Mouse (Mus musculus) retina, embryonic 14.5 days (tissue): ENCODE results near the gene Mllt3.

Experiments
- DNase-seq: peaks from one replicate; pipeline ENCODE4 v3.0.0-alpha.2; 2015; ENCODE audit warnings: low spot score

Gene Mllt3

GRCm38 (mm10) chr4:87953268-87953667 is 79.9 kb downstream of the Mllt3 start:
- no peak for DNase-seq

DNA sequence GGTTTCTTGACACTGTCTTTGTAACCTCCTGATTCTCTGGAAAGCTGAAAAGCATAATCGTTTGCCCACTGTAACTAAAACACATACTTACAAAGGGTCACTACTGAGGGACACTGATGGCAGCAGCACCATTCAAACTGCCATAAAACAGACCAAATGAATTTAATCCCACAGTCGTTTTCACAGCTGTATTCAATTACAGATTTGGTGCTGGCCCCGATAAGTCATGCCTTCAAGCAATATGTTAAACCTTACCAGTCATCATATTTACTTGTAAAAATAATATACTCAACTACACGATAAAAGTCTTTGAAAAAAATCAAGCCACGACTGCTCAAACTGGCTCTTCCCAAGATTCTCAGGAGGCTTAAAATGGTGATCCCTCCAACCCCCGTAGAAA is 83.7 kb downstream of the Mllt3 start:
- no peak for DNase-seq

DNA sequence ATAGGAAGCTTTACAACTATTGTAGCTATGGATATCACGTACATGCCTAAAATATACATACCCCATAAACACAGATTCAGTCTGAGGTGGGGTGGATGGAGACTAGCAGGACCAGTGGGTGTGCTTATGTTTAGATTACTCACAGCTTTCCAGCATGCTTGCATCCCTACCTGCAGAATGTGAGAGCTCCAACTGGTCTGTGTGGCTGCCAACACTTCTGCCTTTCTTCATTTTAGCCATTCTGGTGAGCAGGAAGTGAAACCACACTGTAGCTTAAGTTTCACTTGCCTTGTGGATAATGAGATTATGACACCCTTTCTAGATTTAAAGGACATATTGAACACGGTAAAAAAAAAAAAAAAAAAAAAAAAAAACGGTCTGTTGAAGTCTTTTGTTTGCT is 88.8 kb downstream of the Mllt3 start:
- no peak for DNase-seq

- DNase-seq, result no peak
Measured at GRCm38 (mm10) chr4:87942921-87943403, 90.2 kb downstream of the Mllt3 start.

DNA sequence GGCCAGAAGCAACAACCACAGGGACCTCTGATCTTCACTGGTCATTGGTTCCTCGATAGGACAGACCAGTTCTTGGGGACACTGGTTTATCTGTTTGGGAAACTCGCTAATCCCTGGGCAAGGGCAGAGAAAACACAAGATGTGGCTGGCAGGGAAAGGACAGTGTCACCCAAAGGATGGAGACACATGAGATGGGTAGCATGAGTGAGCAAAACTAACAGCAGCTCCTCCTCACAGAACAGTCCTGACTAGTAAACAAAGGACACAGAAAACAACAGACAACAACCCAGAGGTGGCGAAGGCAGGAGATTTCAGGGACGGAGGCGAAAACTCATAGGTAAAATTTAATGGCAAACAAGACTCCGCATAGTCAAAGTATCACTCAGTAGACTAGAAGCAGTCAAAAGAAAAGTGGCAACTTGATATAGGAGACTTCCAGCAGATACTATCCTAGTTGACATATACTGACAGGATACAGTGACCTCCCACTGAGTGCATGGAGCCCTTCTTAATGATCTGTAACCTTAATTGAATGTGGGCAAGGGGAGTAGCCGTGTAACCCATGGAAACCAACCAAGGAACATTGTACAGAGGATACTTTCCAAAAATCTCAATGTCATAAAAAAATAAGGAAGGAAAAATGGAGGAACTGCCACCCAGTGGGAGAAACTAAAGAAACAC is 93.5 kb downstream of the Mllt3 start:
- DNase-seq, result no peak

GRCm38 (mm10) chr4:87936326-87936725 is 96.8 kb downstream of the Mllt3 start:
- no peak for DNase-seq

- no peak for DNase-seq
Measured at GRCm38 (mm10) chr4:87933701-87934337, 99.3 kb downstream of the Mllt3 start.

DNA sequence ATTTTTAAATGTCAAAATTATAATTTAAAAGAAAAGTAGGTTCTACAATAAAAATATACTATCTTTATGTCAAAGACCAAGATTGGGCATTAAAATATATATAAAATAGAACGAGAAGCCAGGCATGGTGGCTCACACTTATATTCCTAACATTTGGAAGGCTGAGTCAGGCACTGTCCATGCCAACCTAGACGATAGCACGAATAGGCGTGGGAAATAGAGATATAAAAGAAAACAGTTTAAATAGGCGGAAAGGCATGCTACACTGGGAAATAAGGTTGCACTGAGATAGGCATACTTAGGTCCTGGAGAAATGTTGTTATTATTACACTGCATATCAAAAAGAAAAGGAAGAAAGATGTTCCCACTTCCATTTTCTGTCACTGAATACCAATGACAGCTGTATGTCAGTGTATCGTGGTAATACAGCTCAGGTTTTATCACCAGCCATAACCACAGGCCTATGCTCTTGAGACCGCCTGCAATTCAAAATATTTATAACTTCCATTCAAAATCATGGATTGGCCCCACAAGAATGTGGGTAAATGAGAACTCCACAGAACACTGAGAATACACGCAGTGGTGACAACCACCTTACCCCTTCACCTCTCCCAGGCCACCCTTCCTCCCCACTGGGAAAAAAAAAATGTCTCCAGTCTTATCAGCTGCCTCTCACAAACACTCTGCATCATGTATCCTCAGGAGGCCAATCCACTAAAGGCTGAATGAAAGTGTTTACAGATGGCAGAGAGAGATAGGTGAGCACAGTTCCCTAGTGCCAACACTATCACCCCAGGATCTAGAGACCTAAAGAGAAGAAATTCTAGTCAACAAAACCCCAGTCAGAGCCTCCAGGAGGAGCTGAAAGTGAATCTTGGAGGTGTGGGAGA is 102.6 kb downstream of the Mllt3 start:
- DNase-seq, result no peak

DNA sequence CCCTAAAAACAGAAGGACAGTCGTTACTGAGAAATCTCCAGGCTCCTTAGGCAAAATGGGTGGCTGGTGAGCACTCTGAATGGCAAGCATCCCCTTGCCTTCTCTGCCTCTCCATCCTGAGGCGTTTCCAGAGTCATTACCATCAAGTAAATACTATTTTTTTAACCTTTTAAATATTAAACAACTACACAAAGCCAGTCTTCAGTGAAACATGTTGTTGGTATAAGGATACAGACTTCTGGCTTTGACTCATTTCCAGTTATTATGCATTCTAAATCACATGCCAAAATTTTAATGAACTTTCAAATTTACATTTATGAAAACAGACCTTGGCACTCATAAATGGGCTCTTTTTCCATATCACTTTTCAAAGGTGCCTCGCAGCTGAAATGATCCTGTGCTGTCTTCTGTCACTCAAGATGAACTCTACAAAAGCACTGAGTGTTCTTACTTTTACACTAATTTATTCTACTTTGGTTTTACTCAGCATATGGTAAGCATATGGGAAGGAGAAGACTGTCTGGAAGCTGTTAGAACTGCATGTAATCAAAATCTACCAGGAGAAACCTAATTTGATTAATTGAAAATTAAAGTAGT is 104.5 kb downstream of the Mllt3 start:
- no peak for DNase-seq

GRCm38 (mm10) chr4:87927354-87927753 is 105.8 kb downstream of the Mllt3 start:
- no peak for DNase-seq

DNA sequence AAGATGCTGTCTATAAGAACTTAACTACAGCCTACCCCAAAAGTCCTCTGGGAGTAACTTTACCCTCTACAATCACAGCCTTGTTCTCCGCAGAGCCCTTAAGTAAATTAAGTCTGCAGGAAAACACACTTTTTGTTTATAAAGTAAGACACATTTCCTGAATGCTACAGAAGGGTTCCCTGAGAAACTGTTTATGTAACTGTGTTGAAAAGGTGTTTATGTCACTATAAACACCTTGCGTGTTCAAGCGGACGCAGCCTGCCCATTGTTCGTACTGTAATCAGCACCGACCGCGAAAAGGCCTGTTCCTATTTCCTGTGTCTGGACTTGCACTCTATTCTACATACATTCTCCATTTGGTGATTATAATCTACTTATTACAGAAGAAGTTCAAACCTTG is 112.5 kb downstream of the Mllt3 start:
- no peak for DNase-seq

DNA sequence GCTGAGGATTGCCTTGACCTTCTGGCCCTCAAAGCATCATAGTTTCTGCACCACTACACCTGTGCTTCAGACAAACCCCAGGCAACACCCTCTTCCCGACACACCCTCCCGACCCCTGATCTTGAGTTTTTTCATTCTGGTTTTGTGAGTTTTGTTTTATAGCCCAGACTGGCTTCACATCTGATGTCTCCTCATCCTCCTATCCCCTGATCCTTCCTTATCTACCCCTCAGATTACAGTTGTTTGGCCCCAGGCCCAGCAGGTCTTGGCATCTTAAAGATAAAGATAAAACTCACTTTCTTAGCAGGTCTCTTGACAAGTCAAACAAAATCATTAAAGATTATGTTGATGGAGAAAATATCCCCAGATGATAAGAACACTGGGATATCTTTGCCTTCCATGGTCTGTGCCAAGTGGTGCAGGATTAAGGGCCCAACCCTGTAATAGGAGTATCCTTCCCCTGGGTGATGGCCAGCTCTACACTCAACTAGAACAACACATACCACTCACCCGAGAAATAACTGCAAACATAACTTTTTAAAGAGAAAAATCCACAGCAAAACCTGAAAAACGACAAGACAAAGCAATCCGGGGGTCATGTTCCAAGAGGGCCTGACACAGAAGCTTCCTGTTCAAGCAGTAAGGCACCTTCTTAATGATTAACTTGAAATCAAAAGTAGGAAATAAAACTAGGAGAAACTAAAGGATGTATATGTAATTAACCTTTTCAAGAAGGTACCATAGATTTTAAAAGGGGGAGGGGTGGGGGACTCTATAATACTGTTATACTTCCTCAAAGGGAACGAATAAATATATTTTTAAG is 121.8 kb downstream of the Mllt3 start:
- no peak for DNase-seq

GRCm38 (mm10) chr4:87905149-87905771 is 127.9 kb downstream of the Mllt3 start:
- DNase-seq, result no peak

DNA sequence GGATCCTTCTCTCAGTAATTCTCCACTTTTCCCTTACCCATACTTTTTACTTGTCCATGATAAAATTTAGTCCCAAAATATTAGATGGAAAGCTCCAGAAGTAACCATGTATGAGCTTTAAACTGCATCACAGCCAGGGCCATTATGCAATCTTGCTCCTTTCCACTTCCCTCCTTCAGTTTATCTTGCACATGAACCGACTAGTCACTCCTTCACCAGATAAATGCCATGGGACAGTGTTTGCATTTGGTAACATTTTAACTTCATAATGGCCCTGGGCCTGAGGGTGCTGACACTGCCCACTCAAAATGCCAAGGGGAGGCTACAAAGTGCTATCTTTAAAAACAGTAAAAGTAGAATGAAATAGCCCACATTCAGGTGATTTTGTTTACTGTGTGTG is 128.4 kb downstream of the Mllt3 start:
- no peak for DNase-seq

DNA sequence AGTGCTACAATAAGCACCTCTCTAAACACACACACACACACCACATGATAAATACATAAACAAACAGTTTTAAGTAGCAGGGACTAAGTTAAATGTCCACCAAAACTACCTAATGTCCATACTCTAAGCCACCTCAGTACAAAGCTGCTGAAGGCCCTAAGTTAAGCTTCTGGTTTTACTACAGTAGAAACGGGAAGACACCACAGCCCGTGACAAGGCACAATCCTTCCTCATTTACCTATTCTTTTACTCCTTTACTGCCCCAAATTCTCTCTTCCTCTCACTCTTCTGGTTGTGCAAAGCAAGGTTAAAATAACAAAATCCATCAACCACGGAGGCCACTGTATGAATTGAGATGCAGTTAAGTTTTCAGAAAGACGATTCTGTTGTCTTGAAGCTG is 130.6 kb downstream of the Mllt3 start:
- DNase-seq, result no peak

DNA sequence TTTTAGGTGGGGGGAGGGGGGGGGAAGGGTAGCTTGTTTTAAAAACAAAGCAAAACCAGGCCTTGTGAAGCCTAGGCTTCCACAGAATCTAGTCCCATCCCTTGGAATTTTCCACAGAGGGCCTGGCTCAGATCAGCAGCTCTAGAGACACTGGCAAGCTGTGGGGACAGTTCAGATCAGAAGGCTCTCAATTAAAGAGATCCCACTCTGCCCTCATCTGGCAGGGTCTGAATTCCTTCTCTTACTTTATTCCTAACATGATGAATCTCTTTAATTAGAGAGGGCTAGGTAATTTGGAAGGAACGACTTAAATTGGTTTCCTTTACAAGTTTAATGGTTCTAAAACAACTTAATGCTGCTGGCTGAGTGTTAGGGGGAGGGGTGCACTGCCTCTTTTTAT is 132.0 kb downstream of the Mllt3 start:
- DNase-seq, result peak; percentile 21

DNA sequence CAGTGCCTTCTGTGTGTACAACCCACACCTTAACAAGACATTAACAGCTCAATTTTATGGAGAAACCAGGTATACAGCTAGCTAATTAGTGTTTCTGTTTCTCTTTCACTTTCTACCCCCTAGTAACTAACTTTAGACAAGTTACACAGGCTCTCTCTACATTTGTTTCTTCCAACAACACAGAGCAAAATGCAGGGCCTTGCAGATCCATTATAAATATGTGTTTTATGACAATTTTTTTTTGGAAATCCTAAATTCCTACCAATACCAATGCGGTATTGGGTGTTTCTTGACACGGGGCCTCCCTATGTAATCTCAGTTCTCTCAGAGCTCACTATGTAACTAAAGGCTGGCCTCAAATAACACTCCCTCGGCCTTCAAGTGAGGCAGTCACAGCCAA is 139.7 kb downstream of the Mllt3 start:
- no peak for DNase-seq

DNA sequence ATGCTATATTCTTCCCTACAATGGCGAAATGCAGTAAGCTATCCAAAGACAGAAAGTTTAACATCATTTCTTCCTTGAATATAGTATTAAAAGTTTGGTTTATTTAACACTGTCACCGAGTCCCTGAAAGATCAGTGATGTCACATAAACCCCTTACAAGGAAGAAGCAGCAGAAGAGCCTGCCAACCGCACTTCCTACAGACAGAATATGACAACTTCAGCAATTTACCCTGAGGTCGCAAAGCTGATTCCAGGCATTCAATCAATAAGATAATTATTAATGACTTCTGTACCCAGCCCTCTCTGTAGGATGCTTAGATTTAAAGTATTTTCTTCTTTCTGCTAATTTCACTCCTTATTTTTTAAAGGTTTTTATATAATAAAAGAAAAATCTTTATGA is 140.2 kb downstream of the Mllt3 start:
- no peak for DNase-seq

DNA sequence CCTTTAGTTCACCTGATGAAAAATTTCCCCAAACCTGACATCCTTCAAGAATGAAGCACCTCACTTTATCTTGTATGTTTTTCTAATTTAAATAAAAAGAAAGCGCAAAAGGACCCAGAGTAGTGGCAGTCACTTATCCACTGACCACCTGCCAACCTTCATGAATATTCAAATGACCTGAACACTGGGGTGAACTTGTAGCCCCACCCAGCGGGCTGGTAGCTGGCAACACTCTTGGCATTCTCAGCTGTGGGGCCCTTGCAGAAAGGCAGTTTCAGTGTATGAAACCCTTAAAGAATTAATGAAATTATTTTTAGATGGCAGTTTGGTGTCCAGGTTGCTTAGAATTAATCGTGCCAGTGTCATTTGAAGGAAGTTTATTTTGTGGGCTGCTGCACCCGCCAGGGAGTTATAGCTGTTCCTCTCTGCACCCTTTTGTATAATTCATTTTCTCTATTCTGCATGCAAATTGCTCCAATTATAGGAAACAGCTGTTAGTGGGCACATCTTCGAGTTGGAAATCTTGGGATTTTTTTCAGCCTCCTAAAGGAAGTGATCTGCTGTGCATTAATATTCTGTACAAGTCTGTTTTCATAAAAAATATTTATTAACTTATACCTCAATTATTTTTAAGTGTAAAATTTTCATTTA is 149.8 kb downstream of the Mllt3 start:
- no peak for DNase-seq

DNA sequence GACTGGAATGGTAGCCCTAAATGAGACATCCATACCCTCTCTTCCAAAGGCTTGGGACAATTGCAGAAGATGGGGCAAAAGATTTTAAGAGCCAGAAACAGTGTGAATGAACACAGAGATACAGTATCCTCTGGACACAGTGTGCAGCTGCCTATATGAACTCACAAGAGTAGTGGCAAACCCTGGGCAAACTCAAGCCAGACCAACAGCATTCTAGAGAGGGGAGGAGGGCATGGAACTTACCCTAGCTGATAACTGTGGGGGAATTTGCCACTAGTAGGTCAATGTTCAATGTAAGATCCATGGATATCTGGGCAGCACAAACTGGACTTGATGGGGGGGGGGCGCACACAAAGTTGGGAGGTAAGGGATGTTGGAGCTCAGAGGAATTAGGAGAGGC is 151.2 kb downstream of the Mllt3 start:
- DNase-seq, result no peak

DNA sequence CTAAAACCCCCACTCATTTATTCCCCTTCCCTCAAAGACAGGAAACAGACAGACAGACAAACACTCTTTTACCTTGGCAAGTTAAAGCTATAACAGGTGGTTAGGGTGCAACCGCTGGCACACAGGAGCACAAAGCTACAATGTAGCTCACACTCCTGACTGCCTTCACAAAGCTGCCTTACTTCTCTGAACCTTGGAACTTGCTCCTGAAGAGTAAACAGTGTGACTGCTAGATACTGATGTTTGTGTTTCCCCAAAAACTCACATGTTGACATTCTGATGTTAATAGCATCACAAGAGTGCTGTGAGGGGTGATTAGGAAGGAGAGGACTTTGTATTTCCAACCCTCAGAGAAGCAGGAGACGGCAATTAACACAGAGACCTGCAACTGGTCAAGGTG is 151.6 kb downstream of the Mllt3 start:
- no peak for DNase-seq
